Mouse (Mus musculus): ENCODE data around the gene Col7a1. TPM values are rescaled to one million over a fixed set of nuclear protein-coding genes. Genes with fewer than 3 reads are reported as not detected.

The Col7a1 gene
- 0.70 TPM for polyA plus RNA-seq (2014; fragmentation: Illumina TruSeq; extraction: RNeasy Lipid Tissue Mini Kit (QIAGEN cat#74804); ENCODE audit: low read depth, low replicate concordance)

GRCm38 (mm10) chr9:108953081-108953636 lies at the start of gene Col7a1:
Gene Col7a1, plus strand, starts transcription at chr9:108953586.

GRCm38 (mm10) chr9:108914491-108914890 lies 38.9 kb upstream of the Col7a1 start, which contains the start of gene Tmem89:
Gene Tmem89, plus strand, starts transcription at chr9:108914619.

GRCm38 (mm10) chr9:108936418-108937364 lies 16.7 kb upstream of the Col7a1 start, which contains the start of gene Uqcrc1:
Gene Uqcrc1, plus strand, starts transcription at chr9:108936633.

GRCm38 (mm10) chr9:108985710-108986109 lies 32.3 kb downstream of the Col7a1 start, which contains the start of gene Ucn2:
Gene Ucn2, plus strand, starts transcription at chr9:108986010.

GRCm38 (mm10) chr9:108991428-108992084 lies 38.2 kb downstream of the Col7a1 start, which contains the start of gene Pfkfb4:
Gene Pfkfb4, plus strand, starts transcription at chr9:108991778.

Other genes with a start within 250 kb of the Col7a1 start
- gene Ip6k2, start 169.8 kb upstream of the Col7a1 start, polyA plus RNA-seq (2014; fragmentation: Illumina TruSeq; extraction: RNeasy Lipid Tissue Mini Kit (QIAGEN cat#74804); ENCODE audit: low read depth, low replicate concordance): 183 TPM
- 0.47 TPM for gene Nckipsd, start 145.2 kb upstream of the Col7a1 start, polyA plus RNA-seq (2014; fragmentation: Illumina TruSeq; extraction: RNeasy Lipid Tissue Mini Kit (QIAGEN cat#74804); ENCODE audit: low read depth, low replicate concordance)
- gene Celsr3, start 127.3 kb upstream of the Col7a1 start, polyA plus RNA-seq (2014; fragmentation: Illumina TruSeq; extraction: RNeasy Lipid Tissue Mini Kit (QIAGEN cat#74804); ENCODE audit: low read depth, low replicate concordance): 0.17 TPM
- gene Slc26a6, start 100.3 kb upstream of the Col7a1 start, polyA plus RNA-seq (2014; fragmentation: Illumina TruSeq; extraction: RNeasy Lipid Tissue Mini Kit (QIAGEN cat#74804); ENCODE audit: low read depth, low replicate concordance): not detected
- not detected for gene Tmem89, start 39.0 kb upstream of the Col7a1 start, polyA plus RNA-seq (2014; fragmentation: Illumina TruSeq; extraction: RNeasy Lipid Tissue Mini Kit (QIAGEN cat#74804); ENCODE audit: low read depth, low replicate concordance)
- gene Uqcrc1, start 17.0 kb upstream of the Col7a1 start, polyA plus RNA-seq (2014; fragmentation: Illumina TruSeq; extraction: RNeasy Lipid Tissue Mini Kit (QIAGEN cat#74804); ENCODE audit: low read depth, low replicate concordance): 50.7 TPM
- gene Ucn2, start 32.4 kb downstream of the Col7a1 start, polyA plus RNA-seq (2014; fragmentation: Illumina TruSeq; extraction: RNeasy Lipid Tissue Mini Kit (QIAGEN cat#74804); ENCODE audit: low read depth, low replicate concordance): 0.52 TPM
- gene Pfkfb4, start 38.2 kb downstream of the Col7a1 start, polyA plus RNA-seq (2014; fragmentation: Illumina TruSeq; extraction: RNeasy Lipid Tissue Mini Kit (QIAGEN cat#74804); ENCODE audit: low read depth, low replicate concordance): 1.0 TPM
- 32.3 TPM for gene Shisa5, start 85.0 kb downstream of the Col7a1 start, polyA plus RNA-seq (2014; fragmentation: Illumina TruSeq; extraction: RNeasy Lipid Tissue Mini Kit (QIAGEN cat#74804); ENCODE audit: low read depth, low replicate concordance)
- gene Trex1, start 106.1 kb downstream of the Col7a1 start, polyA plus RNA-seq (2014; fragmentation: Illumina TruSeq; extraction: RNeasy Lipid Tissue Mini Kit (QIAGEN cat#74804); ENCODE audit: low read depth, low replicate concordance): not detected
- 12.2 TPM for gene Atrip, start 120.5 kb downstream of the Col7a1 start, polyA plus RNA-seq (2014; fragmentation: Illumina TruSeq; extraction: RNeasy Lipid Tissue Mini Kit (QIAGEN cat#74804); ENCODE audit: low read depth, low replicate concordance)
- 1.5 TPM for gene Ccdc51, start 128.9 kb downstream of the Col7a1 start, polyA plus RNA-seq (2014; fragmentation: Illumina TruSeq; extraction: RNeasy Lipid Tissue Mini Kit (QIAGEN cat#74804); ENCODE audit: low read depth, low replicate concordance)
- 717 TPM for gene Tma7, start 129.0 kb downstream of the Col7a1 start, polyA plus RNA-seq (2014; fragmentation: Illumina TruSeq; extraction: RNeasy Lipid Tissue Mini Kit (QIAGEN cat#74804); ENCODE audit: low read depth, low replicate concordance)
- 5.8 TPM for gene Plxnb1, start 141.8 kb downstream of the Col7a1 start, polyA plus RNA-seq (2014; fragmentation: Illumina TruSeq; extraction: RNeasy Lipid Tissue Mini Kit (QIAGEN cat#74804); ENCODE audit: low read depth, low replicate concordance)
- gene Fbxw21, start 208.5 kb downstream of the Col7a1 start, polyA plus RNA-seq (2014; fragmentation: Illumina TruSeq; extraction: RNeasy Lipid Tissue Mini Kit (QIAGEN cat#74804); ENCODE audit: low read depth, low replicate concordance): not detected
- gene Fbxw13, start 242.4 kb downstream of the Col7a1 start, polyA plus RNA-seq (2014; fragmentation: Illumina TruSeq; extraction: RNeasy Lipid Tissue Mini Kit (QIAGEN cat#74804); ENCODE audit: low read depth, low replicate concordance): not detected

Measured in adrenal gland, adult 10 weeks (tissue).